20 mouse cellular contexts compared by ENCODE assay signal in the genomic region with DNA sequence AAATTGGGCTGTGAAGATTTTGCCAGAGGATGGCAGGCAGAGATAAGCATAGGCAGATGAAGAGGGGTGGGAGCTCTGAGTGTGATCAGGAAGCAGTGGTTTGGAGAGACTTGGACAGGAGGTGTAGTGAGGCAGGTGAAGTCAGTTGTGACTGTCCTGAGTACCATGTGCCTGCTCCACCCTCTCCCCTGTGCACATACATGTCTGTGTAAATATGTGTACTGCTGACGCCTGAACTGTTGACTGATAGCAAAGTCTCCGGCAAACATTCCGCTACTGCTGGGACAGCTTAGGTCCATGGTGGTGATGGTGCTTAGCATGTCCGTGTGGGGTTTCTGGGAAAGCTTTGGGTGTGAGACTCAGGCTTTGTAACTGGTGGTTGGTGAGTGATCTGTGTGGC.
DNase-seq lines count a peak whose midpoint lies in the region; ATAC-seq lines count a peak whose summit lies in the region.
"Had no signal": no experiment of that assay in that cellular context is flagged by ENCODE, and none has a peak within 500 bp of the region (broad histone marks: within the 10 kb centered on the region; RNA-seq: fewer than 3 reads in every experiment).

No protein-coding gene starts in this region.

- peak overlapping the region; percentile 14; the same call in 1 of the 2 replicates for H3K27ac ChIP-seq in heart, embryonic 12.5 days (ENCODE audit: poor library complexity, severe bottlenecking)
- 0 out of 2 replicates have a peak overlapping the region, but pooled peaks have one; percentile 24 for H3K27ac ChIP-seq in kidney, embryonic 14.5 days (ENCODE audit: low read depth, low read length)
- peak overlapping the region; percentile 67; the same call in 1 of the 2 replicates for H3K27ac ChIP-seq in embryonic facial prominence, embryonic 10.5 days (replicated peaks)
- peak overlapping the region; percentile 10; the same call in 1 of the 2 replicates for H3K27ac ChIP-seq in limb, embryonic 13.5 days
- H3K27ac ChIP-seq: stomach, embryonic 15.5 days had no signal

- H3K36me3 ChIP-seq in heart, embryonic 12.5 days, result no peaks in the 10 kb centered on the region
- H3K36me3 ChIP-seq in kidney, embryonic 14.5 days (ENCODE audit: control insufficient read depth, insufficient read depth, low read length), result peaks cover 11% of the 10 kb centered on the region; the same call in 1 of the 2 replicates
- H3K36me3 ChIP-seq in embryonic facial prominence, embryonic 10.5 days (replicated peaks), result peaks cover 12% of the 10 kb centered on the region; the same call in 1 of the 2 replicates
- H3K36me3 ChIP-seq in limb, embryonic 13.5 days, result no peaks in the 10 kb centered on the region
- H3K36me3 ChIP-seq: stomach, embryonic 15.5 days had no signal

- no peaks in the 10 kb centered on the region for H3K9me3 ChIP-seq in heart, embryonic 12.5 days (replicated peaks)
- no peaks in the 10 kb centered on the region for H3K9me3 ChIP-seq in kidney, embryonic 14.5 days (ENCODE audit: control insufficient read depth, low read length)
- no peaks in the 10 kb centered on the region for H3K9me3 ChIP-seq in embryonic facial prominence, embryonic 10.5 days
- no peaks in the 10 kb centered on the region for H3K9me3 ChIP-seq in limb, embryonic 13.5 days
- H3K9me3 ChIP-seq: stomach, embryonic 15.5 days had no signal

- H3K9ac ChIP-seq in heart, embryonic 12.5 days, result no peak overlapping the region
- no peak overlapping the region for H3K9ac ChIP-seq in kidney, embryonic 14.5 days (ENCODE audit: low read depth, low read length)
- H3K9ac ChIP-seq in limb, embryonic 13.5 days, result no peak overlapping the region
- H3K9ac ChIP-seq: lung, embryonic 14.5 days; stomach, embryonic 15.5 days had no signal

- H3K4me3 ChIP-seq in heart, embryonic 12.5 days, result no peak overlapping the region
- no peak overlapping the region for H3K4me3 ChIP-seq in kidney, embryonic 14.5 days (ENCODE audit: low read length)
- H3K4me3 ChIP-seq in embryonic facial prominence, embryonic 10.5 days, result no peak overlapping the region
- H3K4me3 ChIP-seq in limb, embryonic 13.5 days, result no peak overlapping the region
- H3K4me3 ChIP-seq: stomach, embryonic 15.5 days had no signal

- H3K27me3 ChIP-seq in heart, embryonic 12.5 days (replicated peaks), result no peaks in the 10 kb centered on the region
- no peaks in the 10 kb centered on the region for H3K27me3 ChIP-seq in kidney, embryonic 14.5 days (ENCODE audit: control insufficient read depth, insufficient read depth, low read length)
- H3K27me3 ChIP-seq in embryonic facial prominence, embryonic 10.5 days (replicated peaks; ENCODE audit: low read depth, poor library complexity, severe bottlenecking), result 0 out of 2 replicates have a peak, but pooled peaks cover 5% of the 10 kb centered on the region
- no peaks in the 10 kb centered on the region for H3K27me3 ChIP-seq in limb, embryonic 13.5 days
- H3K27me3 ChIP-seq: CH12.LX; stomach, embryonic 15.5 days had no signal

- peak overlapping the region; percentile 15; the same call in 1 of the 2 replicates for H3K4me2 ChIP-seq in heart, embryonic 12.5 days
- H3K4me2 ChIP-seq in kidney, embryonic 14.5 days (replicated peaks; ENCODE audit: low read depth, low read length), result no peak overlapping the region
- no peak overlapping the region for H3K4me2 ChIP-seq in limb, embryonic 13.5 days (replicated peaks)
- H3K4me2 ChIP-seq: lung, embryonic 14.5 days; stomach, embryonic 15.5 days had no signal

- ATAC-seq in heart, embryonic 12.5 days (ENCODE audit: insufficient number of reproducible peaks, low FRiP score), result no peak
- no peak for ATAC-seq in kidney, embryonic 14.5 days (ENCODE audit: low FRiP score, low TSS enrichment)
- no peak for ATAC-seq in limb, embryonic 13.5 days (ENCODE audit: low FRiP score, low read depth)
- ATAC-seq: forebrain, embryonic 16.5 days had no signal

- peaks cover 39% of the 10 kb centered on the region for H3K4me1 ChIP-seq in heart, embryonic 12.5 days (replicated peaks)
- peaks cover 46% of the 10 kb centered on the region for H3K4me1 ChIP-seq in kidney, embryonic 14.5 days (ENCODE audit: control insufficient read depth, insufficient read depth, low read length)
- H3K4me1 ChIP-seq in embryonic facial prominence, embryonic 10.5 days, result peaks cover 64% of the 10 kb centered on the region
- H3K4me1 ChIP-seq in limb, embryonic 13.5 days, result peaks cover 63% of the 10 kb centered on the region

- DNase-seq in heart, postnatal 25 days (ENCODE audit: low spot score), result no peak
- no peak for DNase-seq in kidney, adult 11 months
- DNase-seq in embryonic facial prominence, embryonic 10.5 days (ENCODE audit: low spot score), result no peak
- no peak for DNase-seq in layer of hippocampus, postnatal 10 days (ENCODE audit: low spot score in 2 of 2)
- DNase-seq: cerebellum, adult 2 months; gastrocnemius, postnatal 25 days; heart, postnatal 14 days; kidney, adult 18-20 months; kidney, postnatal 4 days; lung, embryonic 14.5 days; lung, postnatal 36 days; right cerebral cortex, postnatal 25 days; thymus, adult 18-20 months; thymus, postnatal 4 days had no signal

- 76% methylated on average over 4 of the region's 4 CpGs for WGBS in heart, embryonic 12.5 days
- 88% methylated on average over 4 of the region's 4 CpGs for WGBS in kidney, embryonic 14.5 days
- WGBS in embryonic facial prominence, embryonic 10.5 days, result 90% methylated on average over 4 of the region's 4 CpGs
- WGBS in limb, embryonic 13.5 days, result 93% methylated on average over 4 of the region's 4 CpGs

- intact Hi-C loops in heart, postnatal 25 days (cut with DNase I), result loop anchor here (5.0 kb wide), 1 partner anchor 64 kb away; no protein-coding TSS in a partner anchor

Comparison
In these comparisons a context has a peak if more than half of its experiments do, and no peak if none do; other contexts are left out.
1. H3K27ac ChIP-seq: peak in every context shown above with its lines; median percentile 67 in embryonic facial prominence, embryonic 10.5 days; 24 in kidney, embryonic 14.5 days; 14 in heart, embryonic 12.5 days; 10 in limb, embryonic 13.5 days.